Mouse (Mus musculus) adrenal gland, postnatal 25 days (tissue): ENCODE measurements at regions not wholly inside any gene's neighbourhood (a gene's known extent, or its start where the extent isn't known, plus 50 kb on each side); places are given as distances from the start of the nearest gene placed in this dataset.

ENCODE experiments used
- DNase-seq: peaks from one replicate; pipeline ENCODE4 v3.0.0; 2021; ENCODE audit warnings: mixed read lengths

DNA sequence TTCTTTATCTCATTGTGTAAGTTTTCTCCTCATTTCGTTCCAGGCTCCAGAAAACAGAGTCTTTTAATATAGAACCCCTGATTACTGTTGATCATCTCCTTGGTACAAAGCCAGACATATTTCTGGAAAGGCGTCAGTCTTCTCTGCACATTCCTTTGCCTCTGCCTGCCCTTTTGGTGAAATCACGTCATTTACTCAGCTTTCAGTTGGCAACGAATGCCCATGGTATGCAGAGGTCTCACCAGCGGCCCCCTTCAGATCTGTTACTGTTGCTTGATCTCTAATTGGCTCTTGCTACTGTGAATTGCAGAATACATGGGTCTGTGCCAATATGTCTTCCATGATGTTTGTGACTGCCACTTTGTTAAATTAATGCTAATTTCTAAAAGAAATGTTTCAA lies 412.0 kb upstream of the Pitx2 start:
- DNase-seq = no peak

DNA sequence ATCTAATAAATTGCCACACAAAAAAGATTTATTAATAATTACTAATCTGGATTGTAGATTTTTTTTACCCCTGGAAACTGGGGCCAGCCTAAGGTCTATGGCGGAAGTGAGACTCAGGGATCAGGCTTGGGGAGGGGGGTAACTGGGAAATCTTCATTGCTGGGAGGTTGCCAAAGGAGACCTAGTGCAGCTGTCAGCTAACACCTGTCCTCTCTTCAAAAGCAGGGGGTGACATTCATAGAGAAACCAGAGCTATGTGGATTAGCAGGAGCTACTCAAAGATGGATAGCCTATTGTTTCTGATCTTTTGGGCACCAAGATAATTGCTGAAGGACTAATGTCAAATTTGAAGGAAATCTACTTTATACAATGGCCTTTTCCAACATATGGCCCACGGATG lies 403.7 kb upstream of the Pitx2 start:
- DNase-seq = no peak

DNA sequence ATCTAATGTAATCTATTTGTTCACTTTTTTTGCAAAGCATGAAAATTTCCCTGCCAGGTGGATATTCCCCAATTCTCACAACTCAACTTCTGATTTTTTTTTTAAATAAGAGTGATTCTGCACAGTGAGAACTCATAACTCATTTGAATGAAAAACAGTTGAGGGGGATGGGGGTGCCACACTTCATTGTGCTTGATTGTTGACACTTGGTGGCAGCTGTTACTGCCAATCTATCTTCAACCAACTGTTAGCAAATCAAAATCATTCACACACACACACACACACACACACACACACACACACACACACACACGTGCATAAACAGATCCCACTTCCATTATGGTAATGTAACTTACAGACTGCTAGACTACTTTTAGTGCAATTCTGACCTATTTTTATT lies 401.8 kb upstream of the Pitx2 start:
- no peak for DNase-seq

DNA sequence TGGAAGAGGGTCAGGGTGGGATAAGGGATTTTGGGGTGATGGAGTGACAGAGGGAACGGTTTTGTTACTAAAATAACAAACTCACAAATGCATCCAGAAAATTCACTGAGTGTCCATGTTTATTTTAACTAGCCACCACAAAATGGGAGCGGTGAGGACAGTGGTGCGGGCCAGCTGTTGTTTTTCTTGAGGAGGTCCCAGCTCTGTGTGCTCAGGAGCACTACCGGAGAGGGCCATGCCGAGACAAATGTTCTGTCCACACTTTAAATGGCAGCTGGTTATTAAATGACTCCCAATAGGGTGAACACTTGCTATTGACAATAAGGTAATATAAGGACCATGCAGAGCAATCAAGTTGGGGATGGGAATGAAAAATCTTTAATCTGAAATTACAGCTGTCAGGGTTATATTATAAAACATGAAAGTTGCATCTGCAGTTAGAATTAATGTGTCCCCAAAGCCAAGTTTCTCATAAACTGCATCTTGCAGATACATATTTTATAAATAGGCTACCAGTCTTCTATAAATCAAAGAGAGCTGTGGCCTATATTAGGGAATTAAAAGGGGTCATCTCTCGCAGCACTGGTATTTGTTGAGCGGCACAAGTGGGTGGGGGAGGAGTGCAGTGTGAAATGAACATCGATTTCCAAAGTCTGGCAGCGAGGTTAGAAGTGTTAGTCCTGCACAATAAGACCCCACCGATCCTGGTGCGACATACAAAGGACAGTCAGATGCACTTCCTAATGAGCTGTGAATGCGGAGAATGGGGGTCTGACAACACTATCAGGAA lies 370.1 kb upstream of the Pitx2 start:
- no peak for DNase-seq

DNA sequence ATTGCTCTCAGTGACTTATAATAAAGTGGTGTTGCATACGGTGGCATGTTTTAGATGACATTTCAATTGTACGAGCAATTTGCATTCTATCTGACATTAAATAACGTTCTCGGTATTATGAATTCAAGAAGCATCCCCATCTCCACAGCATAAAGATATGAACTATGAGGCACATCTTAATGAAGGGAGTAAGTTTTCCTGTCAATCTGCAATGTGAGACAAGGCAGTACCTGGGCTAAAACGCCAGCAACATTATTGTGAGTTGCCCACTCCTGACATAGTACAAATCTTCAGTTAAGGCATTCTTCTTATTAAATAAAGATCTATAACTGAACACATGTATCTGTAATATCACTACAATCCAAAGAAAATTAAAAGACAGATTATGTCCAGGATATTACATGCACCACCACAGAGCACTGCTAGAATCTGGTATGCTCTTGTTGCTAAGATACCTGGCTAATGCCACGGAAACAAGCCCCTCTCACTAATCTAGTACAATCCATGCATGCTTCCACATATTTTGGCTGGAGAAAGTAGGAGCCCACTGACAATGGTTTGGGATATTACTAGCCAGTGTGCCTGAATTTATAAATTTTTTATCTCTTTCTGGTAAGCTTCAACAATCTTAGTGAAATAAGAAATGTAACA lies 349.2 kb upstream of the Pitx2 start:
- DNase-seq = no peak

DNA sequence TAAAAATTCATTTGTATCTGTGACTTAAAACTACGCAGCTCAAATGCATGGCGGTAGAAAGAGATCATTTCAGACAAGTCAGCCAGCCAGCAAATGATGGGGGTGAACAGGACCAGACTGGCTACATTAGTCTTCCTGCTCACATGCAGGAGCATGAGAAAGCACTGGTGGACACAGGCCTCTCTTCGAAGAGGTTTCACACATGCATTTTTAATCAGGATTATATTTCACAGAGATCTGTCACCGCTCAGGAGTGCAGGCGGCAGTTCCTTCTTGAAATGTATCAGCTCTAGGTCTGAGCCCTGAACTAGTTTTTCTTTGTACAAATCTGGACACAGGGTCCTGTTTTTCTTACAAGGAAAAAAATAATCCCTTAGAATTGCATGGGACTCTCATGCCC lies 343.2 kb upstream of the Pitx2 start:
- no peak for DNase-seq

DNA sequence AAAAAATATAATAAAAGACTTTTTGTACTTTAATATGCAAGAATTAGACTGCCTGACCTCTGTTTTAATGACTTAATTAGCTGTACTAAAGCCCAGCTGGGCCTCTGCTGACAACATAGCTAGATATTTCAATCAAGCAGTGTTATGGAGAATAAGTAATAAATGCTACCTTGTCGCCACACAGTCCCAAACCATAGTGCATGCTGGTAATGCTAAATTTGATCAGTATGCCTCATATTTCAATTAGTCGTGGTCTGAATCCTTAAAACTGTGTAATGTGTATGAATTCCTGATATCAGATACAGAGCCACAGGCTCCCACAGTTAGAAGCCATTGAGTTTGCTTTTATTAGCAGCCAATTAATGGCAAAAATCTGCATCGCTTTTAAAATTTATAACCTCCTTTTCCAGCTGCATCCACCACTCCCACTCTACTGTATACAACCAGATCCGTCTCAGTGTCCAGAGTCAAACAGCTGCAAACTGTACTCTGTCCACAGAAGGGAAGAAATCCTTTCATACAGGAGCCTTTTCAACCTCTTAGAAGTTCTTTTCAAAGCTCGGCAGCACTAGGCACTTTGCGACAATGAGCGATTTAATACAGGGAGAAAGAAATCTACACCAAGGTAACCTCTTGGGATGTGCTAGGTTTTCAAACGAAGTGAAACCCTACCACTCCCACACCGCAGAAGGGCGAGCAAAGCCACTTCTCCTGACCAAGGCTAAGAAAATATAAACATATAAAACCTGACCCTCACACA lies 317.8 kb upstream of the Pitx2 start:
- no peak for DNase-seq

DNA sequence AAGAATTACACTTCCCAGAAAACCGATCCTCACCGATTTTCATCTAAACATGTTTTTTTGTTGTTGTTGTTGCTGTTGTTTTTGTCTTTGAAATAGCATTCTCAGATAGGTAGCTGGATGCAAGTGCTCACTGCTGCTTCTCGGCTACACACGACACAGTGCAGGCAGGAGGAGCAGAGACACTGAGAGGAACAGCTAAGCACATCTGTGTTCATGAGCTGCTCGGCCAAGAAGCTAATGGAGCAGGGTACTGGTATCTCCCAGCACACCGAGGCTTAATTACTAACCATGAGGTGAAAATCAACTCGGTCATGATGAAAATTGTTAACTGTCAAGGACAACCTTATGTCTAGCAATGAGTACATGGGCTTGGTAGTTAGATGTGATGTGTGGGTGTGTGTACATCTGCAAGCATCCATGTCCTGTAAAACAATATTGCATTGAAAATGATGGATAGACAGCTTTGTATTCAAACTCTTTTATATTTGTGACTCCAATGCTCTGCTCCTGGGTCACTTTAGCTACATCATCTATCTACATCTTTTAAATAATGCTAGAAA lies 316.0 kb upstream of the Pitx2 start:
- DNase-seq = no peak

DNA sequence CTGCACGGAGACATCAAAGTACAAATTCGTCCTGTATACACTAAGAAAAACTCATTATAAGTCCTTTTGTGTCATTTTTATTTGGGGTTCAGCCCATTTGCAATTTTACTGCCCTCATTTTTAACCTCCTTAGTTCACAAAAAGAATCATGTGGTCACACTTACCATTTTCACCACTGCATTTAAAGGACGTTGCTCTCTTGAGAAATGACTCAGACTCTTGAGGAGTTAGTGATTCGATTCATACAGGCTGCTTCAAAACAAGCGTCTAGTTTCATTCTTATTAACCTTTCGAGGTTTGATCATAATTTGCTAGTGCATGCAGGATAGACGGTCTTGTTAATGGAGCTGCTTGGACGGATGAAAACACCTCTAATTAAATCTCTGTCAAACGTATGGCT lies 313.0 kb upstream of the Pitx2 start:
- DNase-seq = no peak

DNA sequence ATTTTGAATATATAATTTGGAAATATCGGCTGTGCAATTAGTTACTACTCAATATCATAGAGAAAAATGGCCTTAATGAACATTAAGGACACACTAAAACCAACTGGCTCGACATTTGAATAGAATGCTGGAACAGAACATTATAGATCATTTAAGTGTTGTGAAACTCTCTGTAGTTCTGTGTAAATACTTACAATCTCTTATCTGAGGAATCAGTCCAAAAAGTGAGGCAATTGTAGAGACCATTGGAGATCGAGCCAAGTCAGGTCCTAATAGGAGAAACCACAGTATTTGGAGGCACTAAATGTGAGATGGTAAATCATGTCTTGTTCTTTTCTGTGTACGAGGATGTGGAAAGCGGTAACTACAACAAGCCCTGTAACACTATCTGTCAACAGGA lies 308.6 kb upstream of the Pitx2 start:
- no peak for DNase-seq

DNA sequence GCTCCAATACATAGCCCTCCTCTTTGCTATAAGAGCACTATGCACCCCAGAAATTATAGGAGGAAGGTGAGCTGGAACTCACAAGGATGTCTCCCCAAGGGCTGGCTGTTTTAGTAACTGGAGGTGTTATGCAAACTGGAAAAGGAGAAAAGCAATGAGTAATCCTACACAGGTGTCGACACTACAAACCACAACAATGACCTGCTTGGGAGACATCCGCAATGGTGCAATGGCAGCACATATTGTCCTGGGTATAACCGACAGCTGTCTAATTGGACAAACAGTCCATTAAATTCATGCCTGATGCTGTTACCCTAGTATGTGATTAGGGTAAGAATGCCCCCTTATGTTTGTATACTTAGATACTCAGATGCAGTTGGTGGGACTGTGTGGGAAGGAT lies 303.1 kb upstream of the Pitx2 start:
- no peak for DNase-seq

DNA sequence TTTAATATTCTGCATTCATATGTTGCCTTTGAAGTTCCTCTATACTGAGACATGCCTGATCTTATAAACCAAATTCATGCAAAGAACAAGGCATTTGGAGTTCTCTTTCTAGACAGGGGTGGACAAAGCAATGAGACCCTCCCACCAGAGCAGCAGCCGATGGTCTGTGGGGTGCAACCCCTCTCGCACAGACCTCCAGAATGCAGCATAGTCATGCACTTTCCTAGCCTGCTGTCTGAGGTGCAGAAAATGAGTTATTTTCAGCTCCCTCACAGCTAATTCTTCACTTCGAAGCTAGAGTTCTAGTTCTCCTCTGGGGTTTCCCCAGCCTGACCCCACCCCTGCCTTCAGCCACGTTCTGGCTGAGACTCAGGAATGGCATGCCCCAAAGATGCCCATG lies 288.6 kb upstream of the Pitx2 start:
- DNase-seq = no peak

DNA sequence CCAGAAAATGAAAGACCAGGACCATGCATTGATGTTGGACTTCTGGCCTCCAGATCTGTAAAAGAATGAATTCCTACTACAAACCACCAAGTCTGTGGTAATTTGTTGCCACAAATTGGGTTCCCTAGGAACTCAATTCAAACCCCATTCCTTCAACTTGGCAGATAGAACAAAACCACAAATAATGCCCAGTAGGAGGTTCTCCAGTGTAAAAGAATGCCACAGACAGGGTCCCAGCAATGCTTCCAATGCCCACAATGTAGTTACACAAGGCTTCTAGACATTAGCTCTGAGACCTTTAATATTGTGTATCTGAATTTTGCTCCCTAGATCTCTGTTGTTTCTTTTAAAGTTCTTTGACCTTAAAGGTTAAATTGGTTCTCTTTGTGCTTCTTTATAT lies 278.2 kb upstream of the Pitx2 start:
- DNase-seq = no peak

DNA sequence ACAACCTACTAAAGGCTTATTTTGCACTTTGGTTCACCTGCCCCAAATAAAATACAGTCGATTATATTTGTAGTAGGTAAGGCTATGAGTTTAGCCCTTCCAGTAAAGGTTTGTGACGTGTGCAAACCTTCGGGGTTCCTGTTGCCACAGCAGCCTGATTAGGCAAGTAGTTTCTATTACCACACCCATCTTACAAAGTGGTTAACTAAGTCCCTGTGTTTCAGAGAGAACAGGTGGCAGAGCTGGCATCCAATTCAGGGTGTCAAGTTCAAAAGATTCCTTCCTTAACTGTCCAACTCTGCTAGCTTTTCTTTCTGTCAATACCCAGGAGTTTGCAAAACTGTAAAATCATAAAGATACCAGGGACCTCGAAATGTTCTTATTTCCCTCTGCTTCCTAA lies 277.5 kb upstream of the Pitx2 start:
- DNase-seq = no peak

DNA sequence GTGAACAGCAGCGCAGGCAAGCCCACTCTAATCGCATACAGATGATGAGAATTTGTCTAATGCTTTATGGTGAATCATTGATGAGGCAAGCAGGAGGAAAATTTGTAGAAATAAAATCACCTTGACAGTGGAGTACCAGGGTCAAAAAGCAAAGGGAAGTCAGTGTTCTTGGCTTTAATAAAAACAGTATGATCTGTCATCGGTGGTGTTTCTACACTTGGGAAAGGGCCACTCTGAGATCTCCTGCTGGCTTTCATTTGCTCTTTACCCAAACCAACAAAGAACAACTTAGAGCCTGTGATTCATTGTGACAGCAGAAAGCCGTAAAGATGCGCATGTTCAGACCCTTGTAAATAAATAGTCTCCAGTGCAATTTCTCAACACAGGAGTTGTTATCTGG lies 261.1 kb upstream of the Pitx2 start:
- DNase-seq = no peak

DNA sequence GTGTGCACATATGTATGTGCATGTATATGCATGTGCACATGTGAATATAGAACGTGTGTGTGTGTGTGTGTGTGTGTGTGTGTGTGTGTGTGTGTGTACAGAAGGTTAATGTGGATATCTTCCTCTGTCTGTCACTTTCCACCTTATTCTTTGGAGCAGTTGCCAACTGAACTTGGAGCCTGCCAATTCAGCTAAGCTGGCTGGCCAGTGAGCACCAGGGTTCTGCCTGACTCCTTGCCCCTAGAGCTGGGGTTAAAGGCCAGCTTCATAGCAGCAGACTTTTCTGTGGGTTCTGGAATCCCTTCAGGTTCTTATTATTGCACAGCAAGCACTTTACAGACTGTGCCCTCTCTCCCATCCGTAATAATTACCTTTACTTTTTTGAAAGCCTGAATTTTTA lies 258.5 kb upstream of the Pitx2 start:
- no peak for DNase-seq

DNA sequence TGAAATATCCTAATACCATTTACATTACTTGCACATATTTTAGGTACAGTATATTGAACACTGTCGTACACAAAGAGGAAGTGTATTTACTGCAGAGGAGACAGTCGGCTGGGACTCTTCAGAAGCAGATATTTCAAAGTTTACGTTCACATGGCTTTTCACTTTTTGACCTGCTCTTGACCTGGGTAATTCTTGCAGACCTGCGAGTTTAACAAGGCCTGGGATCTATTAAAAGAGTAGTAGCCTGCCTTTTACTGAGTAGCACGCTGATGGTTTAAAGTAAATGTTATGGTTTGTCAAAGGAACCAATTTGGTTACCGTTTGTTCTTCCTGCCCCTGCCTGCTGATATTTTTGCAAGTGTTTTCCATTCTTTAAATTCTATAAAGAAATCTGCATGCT lies 255.0 kb upstream of the Pitx2 start:
- DNase-seq = no peak

DNA sequence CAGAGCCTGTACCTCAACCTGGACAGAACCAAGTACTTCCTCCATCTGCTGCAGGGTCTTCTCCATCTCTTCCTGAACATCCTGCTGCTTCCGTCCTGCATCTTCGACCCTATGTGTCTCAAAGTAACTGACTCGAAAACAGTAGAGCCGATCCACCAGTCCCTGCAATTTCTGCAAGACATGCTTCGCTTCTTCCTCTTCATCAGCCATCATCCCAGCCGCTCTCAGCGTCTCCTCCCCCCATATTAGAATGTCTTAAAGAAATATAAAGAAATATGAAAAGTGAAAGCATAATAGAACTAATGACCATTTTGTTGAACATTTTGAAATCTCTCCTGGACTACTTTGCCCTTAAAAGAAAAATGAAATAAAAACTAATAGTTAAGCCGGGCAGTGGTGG lies 244.8 kb upstream of the Pitx2 start:
- DNase-seq = no peak

DNA sequence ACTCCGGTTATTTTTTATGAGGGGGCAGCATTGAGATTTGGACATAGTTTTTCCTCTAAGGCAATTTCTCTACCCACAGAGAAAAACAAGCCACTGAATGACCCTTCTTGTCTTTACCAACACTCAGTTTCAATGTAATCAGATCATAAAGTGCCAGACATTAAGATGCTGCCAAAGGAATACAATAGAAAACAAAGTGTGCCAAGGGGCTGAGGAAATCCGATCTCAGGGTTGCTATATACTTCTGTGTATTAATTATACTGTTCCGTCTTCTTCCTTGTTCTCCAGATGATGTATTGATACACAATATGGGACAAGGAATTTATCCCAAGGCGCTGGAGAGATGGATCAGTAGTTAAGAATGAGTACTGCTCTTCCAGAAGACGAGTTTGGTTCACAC lies 222.9 kb upstream of the Pitx2 start:
- no peak for DNase-seq

DNA sequence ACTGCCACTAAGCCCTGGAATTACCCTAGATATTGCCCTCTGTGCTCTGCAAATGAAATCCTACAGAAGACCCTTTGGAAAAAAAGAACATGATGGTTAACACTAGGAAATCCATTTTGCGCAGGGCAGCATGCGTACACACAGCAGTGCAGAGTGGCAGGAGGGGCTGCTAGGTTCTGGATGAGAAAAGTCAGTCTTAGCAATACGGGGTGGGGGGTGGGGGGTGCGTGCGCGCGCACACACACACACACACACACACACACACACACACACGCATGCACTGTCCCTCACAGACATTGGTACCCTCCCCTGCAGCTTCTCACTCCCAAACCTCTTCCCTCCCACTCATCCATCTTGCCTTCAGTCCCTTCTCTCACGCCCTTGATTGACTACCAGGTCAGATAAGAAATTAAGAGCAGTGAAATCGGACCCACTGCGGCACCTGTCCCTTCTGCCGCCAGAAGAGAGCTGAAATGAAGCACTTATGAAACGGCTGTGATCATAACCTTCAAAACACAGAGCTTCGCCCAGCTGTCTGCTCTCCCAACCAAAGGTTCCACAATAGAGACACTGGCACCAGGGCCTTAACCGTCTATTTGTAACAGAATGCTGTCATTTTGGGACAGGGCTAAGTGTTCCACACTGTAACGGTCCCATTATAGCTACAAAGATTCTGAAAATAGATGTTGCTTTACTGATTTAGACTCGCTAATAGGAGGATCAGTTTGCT lies 209.3 kb upstream of the Pitx2 start:
- no peak for DNase-seq

DNA sequence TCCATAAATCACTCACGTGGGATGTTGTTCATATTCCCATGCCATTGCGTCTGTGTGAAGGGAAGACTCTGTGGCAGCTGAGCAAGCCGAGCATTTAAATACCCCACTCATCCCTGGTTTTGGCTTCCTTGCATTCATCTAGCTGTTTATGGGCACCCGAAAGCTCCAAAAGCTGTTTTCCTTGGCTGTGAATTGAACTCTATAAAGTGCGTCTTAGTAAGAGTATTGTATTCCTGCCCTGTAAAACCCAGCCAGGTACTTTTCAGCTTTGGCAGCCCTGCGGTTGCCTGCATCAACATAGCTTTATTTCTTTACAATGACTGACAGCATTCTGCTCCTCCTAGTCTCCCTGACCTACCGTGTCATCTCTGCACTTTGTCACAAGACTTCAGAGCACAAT lies 196.8 kb upstream of the Pitx2 start:
- no peak for DNase-seq

DNA sequence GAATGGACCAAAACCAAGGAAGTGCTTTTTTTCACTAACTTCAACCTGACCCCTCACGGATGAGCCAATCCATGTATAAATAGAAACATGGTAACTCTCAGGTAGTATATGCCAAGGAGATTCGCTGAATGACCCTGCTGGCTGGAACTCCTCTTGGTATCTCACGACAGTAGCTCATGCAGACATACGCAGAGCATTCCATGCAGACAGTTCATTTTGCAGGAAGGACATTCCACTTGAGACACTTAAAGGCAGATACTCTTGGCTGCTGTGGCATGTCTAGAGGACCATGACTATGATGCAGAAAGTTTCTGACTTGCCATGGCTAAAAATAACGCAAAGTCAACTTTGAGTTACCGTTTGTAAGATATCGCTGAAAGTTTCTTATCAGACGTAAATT lies 195.6 kb upstream of the Pitx2 start:
- no peak for DNase-seq

DNA sequence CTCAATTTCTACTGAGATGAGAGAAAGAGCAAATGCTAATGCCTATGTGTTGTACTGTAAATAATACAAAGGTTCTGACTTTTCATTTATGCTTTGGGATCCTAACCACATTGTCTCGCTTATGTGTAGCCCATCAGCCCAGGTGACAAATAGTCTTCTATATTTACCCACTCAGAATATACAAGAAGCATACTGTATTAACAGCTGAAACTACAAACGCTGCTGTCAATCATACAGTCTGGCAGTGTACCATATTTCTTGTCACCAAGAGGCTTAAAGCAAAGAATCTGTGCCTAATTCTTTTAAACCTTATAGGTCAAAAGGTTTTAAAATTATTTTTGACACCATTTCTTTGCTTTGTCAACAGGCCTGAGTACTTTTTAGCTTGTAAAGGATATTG lies 160.8 kb upstream of the Pitx2 start:
- no peak for DNase-seq
